Mouse (Mus musculus): ENCODE results near the gene Foxk1. TPM values are rescaled to one million over a fixed set of nuclear protein-coding genes. Genes with fewer than 3 reads are reported as not detected.

Gene Foxk1
- polyA plus RNA-seq, 1 experiment from 2014 or later, result 3.1 TPM

DNA sequence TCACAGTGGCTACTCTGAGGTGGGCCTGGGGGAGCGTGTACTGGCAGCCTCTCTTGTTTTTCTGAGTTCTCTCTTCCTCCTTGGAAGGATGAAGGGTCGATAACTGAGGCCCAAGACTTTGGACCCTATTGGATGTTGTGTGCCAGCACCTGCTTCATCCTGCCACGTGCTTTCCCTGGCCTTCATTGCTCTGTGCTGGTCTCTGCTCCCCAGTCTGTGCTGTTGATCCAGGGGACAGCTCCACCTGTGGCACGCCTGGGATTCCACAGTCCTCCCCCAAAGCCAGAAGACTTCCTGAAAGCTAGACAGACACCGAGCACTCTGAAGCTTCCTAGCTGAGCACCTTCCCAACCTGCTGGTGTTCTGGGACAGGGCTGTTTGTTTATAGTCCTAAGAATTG lies 20.6 kb downstream of the Foxk1 start:
- Histone ChIP-seq H3K36me3 (ENCODE audit: control insufficient read depth, insufficient read depth, low read length) (0 out of 2 replicates have a peak, but pooled peaks cover 4% of the 10 kb centered on the region), H3K4me1 (replicated peaks; ENCODE audit: control insufficient read depth, insufficient read depth, low read length) (peaks cover 25% of the 10 kb centered on the region), H3K4me2 (ENCODE audit: low read depth, low read length) (no peak overlapping the region), H3K4me3 (ENCODE audit: low read length) (no peak overlapping the region), H3K27ac (ENCODE audit: low read length) (no peak overlapping the region), H3K9ac (ENCODE audit: low read length) (no peak overlapping the region), H3K9me3 (ENCODE audit: control insufficient read depth, low read length) (no peaks in the 10 kb centered on the region), H3K27me3 (ENCODE audit: control insufficient read depth, insufficient read depth, low read depth, low read length) (no peaks in the 10 kb centered on the region)
- 82% methylated on average over 5 of the region's 5 CpGs for WGBS
- no peak for ATAC-seq (ENCODE audit: low read depth)

GRCm38 (mm10) chr5:142423141-142423540 lies 21.8 kb downstream of the Foxk1 start:
- Histone ChIP-seq H3K9me3 (ENCODE audit: control insufficient read depth, low read length) (no peaks in the 10 kb centered on the region), H3K4me2 (ENCODE audit: low read depth, low read length) (no peak overlapping the region), H3K4me3 (ENCODE audit: low read length) (no peak overlapping the region), H3K27ac (ENCODE audit: low read length) (no peak overlapping the region), H3K9ac (ENCODE audit: low read length) (no peak overlapping the region), H3K36me3 (ENCODE audit: control insufficient read depth, insufficient read depth, low read length) (0 out of 2 replicates have a peak, but pooled peaks cover 4% of the 10 kb centered on the region), H3K27me3 (ENCODE audit: control insufficient read depth, insufficient read depth, low read depth, low read length) (no peaks in the 10 kb centered on the region), H3K4me1 (replicated peaks; ENCODE audit: control insufficient read depth, insufficient read depth, low read length) (peaks cover 34% of the 10 kb centered on the region)
- 88% methylated on average over 10 of the region's 10 CpGs for WGBS
- ATAC-seq (ENCODE audit: low read depth), result no peak

- H3K27me3 ChIP-seq (ENCODE audit: control insufficient read depth, insufficient read depth, low read depth, low read length), result no peaks in the 10 kb centered on the region
- H3K9me3 ChIP-seq (ENCODE audit: control insufficient read depth, low read length), result no peaks in the 10 kb centered on the region
- H3K4me2 ChIP-seq (ENCODE audit: low read depth, low read length), result no peak overlapping the region
- H3K9ac ChIP-seq (ENCODE audit: low read length), result no peak overlapping the region
- H3K4me1 ChIP-seq (replicated peaks; ENCODE audit: control insufficient read depth, insufficient read depth, low read length), result peaks cover 34% of the 10 kb centered on the region
- H3K4me3 ChIP-seq (ENCODE audit: low read length), result no peak overlapping the region
- 65% methylated on average over 3 of the region's 3 CpGs for WGBS
- 0 out of 2 replicates have a peak, but pooled peaks cover 4% of the 10 kb centered on the region for H3K36me3 ChIP-seq (ENCODE audit: control insufficient read depth, insufficient read depth, low read length)
- H3K27ac ChIP-seq (ENCODE audit: low read length), result no peak overlapping the region
- no peak for ATAC-seq (ENCODE audit: low read depth)
Observed at GRCm38 (mm10) chr5:142423701-142424100, 22.4 kb downstream of the Foxk1 start.

- no peak overlapping the region for H3K4me3 ChIP-seq (ENCODE audit: low read length)
- H3K9me3 ChIP-seq (ENCODE audit: control insufficient read depth, low read length), result no peaks in the 10 kb centered on the region
- ATAC-seq (ENCODE audit: low read depth), result peak; percentile 85
- peak overlapping the region; percentile 33; the same call in 1 of the 2 replicates for H3K9ac ChIP-seq (ENCODE audit: low read length)
- H3K36me3 ChIP-seq (ENCODE audit: control insufficient read depth, insufficient read depth, low read length), result 0 out of 2 replicates have a peak, but pooled peaks cover 4% of the 10 kb centered on the region
- peaks cover 34% of the 10 kb centered on the region for H3K4me1 ChIP-seq (replicated peaks; ENCODE audit: control insufficient read depth, insufficient read depth, low read length)
- WGBS, result 23% methylated on average over 13 of the region's 13 CpGs
- peak overlapping the region; percentile 93 for H3K27ac ChIP-seq (ENCODE audit: low read length)
- H3K4me2 ChIP-seq (ENCODE audit: low read depth, low read length), result peak overlapping the region; percentile 32
- H3K27me3 ChIP-seq (ENCODE audit: control insufficient read depth, insufficient read depth, low read depth, low read length), result no peaks in the 10 kb centered on the region
Observed at GRCm38 (mm10) chr5:142424627-142425349, 23.5 kb downstream of the Foxk1 start.

DNA sequence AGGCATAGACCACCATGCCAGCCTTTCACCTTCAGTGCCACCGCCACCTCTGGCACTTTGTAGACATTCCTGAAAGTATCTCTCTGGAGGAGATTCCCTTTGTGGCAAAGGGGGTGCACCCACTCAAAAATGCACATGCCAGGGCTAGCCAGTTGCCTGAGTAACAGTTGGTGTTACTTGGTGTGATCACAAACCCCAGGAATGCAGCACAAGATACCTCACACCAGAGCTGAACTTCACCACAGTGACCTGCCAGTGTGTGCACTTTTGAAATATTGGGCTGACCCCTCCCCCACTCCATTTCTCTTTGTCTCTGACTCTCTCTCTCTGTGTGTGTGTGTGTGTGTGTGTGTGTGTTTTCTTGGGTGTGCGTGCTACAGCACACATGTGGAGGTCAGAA lies 25.2 kb downstream of the Foxk1 start:
- Histone ChIP-seq H3K9ac (ENCODE audit: low read length) (no peak overlapping the region), H3K27ac (ENCODE audit: low read length) (no peak overlapping the region), H3K27me3 (ENCODE audit: control insufficient read depth, insufficient read depth, low read depth, low read length) (no peaks in the 10 kb centered on the region), H3K4me3 (ENCODE audit: low read length) (no peak overlapping the region), H3K4me2 (ENCODE audit: low read depth, low read length) (no peak overlapping the region), H3K4me1 (replicated peaks; ENCODE audit: control insufficient read depth, insufficient read depth, low read length) (peaks cover 38% of the 10 kb centered on the region), H3K9me3 (ENCODE audit: control insufficient read depth, low read length) (no peaks in the 10 kb centered on the region), H3K36me3 (ENCODE audit: control insufficient read depth, insufficient read depth, low read length) (0 out of 2 replicates have a peak, but pooled peaks cover 4% of the 10 kb centered on the region)
- no peak for ATAC-seq (ENCODE audit: low read depth)
- 88% methylated on average over 2 of the region's 2 CpGs for WGBS

GRCm38 (mm10) chr5:142427876-142428275 lies 26.6 kb downstream of the Foxk1 start:
- H3K9ac ChIP-seq (ENCODE audit: low read length), result no peak overlapping the region
- peaks cover 47% of the 10 kb centered on the region for H3K4me1 ChIP-seq (replicated peaks; ENCODE audit: control insufficient read depth, insufficient read depth, low read length)
- H3K27me3 ChIP-seq (ENCODE audit: control insufficient read depth, insufficient read depth, low read depth, low read length), result no peaks in the 10 kb centered on the region
- H3K27ac ChIP-seq (ENCODE audit: low read length), result peak overlapping the region; percentile 23; the same call in 1 of the 2 replicates
- no peaks in the 10 kb centered on the region for H3K36me3 ChIP-seq (ENCODE audit: control insufficient read depth, insufficient read depth, low read length)
- H3K9me3 ChIP-seq (ENCODE audit: control insufficient read depth, low read length), result no peaks in the 10 kb centered on the region
- ATAC-seq (ENCODE audit: low read depth), result no peak
- no peak overlapping the region for H3K4me3 ChIP-seq (ENCODE audit: low read length)
- H3K4me2 ChIP-seq (ENCODE audit: low read depth, low read length), result no peak overlapping the region
- 72% methylated on average over 10 of the region's 10 CpGs for WGBS

DNA sequence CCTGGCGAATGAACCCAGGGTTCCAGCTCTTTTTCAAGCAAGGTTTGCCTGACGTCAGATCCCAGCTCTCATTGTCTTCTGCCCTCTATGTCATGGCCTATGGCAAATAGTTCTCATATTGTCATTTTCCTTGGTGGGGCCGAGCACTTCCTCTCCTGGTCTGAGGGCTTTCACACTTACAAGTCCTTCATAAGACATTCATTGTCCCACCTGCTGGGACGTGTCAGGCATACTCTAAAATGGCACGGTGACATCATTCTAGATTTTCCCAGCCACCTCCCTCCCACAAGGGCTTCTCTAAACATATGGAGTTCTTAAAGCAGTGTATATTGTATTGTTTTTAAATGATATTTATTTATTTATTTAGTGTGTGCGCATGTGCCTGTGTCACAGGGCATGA lies 27.4 kb downstream of the Foxk1 start:
- no peak overlapping the region for H3K4me3 ChIP-seq (ENCODE audit: low read length)
- no peaks in the 10 kb centered on the region for H3K27me3 ChIP-seq (ENCODE audit: control insufficient read depth, insufficient read depth, low read depth, low read length)
- H3K36me3 ChIP-seq (ENCODE audit: control insufficient read depth, insufficient read depth, low read length), result no peaks in the 10 kb centered on the region
- no peak overlapping the region for H3K4me2 ChIP-seq (ENCODE audit: low read depth, low read length)
- H3K4me1 ChIP-seq (replicated peaks; ENCODE audit: control insufficient read depth, insufficient read depth, low read length), result peaks cover 52% of the 10 kb centered on the region
- no peaks in the 10 kb centered on the region for H3K9me3 ChIP-seq (ENCODE audit: control insufficient read depth, low read length)
- no peak for ATAC-seq (ENCODE audit: low read depth)
- no peak overlapping the region for H3K27ac ChIP-seq (ENCODE audit: low read length)
- no peak overlapping the region for H3K9ac ChIP-seq (ENCODE audit: low read length)
- WGBS, result 68% methylated on average over 6 of the region's 6 CpGs

- H3K4me1 ChIP-seq (replicated peaks; ENCODE audit: control insufficient read depth, insufficient read depth, low read length), result peaks cover 31% of the 10 kb centered on the region
- no peaks in the 10 kb centered on the region for H3K27me3 ChIP-seq (ENCODE audit: control insufficient read depth, insufficient read depth, low read depth, low read length)
- no peak overlapping the region for H3K4me2 ChIP-seq (ENCODE audit: low read depth, low read length)
- no peak overlapping the region for H3K9ac ChIP-seq (ENCODE audit: low read length)
- no peaks in the 10 kb centered on the region for H3K9me3 ChIP-seq (ENCODE audit: control insufficient read depth, low read length)
- H3K27ac ChIP-seq (ENCODE audit: low read length), result no peak overlapping the region
- ATAC-seq (ENCODE audit: low read depth), result no peak
- no peak overlapping the region for H3K4me3 ChIP-seq (ENCODE audit: low read length)
- 73% methylated on average over 12 of the region's 12 CpGs for WGBS
- peaks cover 9% of the 10 kb centered on the region for H3K36me3 ChIP-seq (ENCODE audit: control insufficient read depth, insufficient read depth, low read length)
Observed at GRCm38 (mm10) chr5:142431029-142431428, 29.7 kb downstream of the Foxk1 start.

GRCm38 (mm10) chr5:142431811-142432434 lies 30.6 kb downstream of the Foxk1 start:
- Histone ChIP-seq H3K9ac (ENCODE audit: low read length) (no peak overlapping the region), H3K4me1 (replicated peaks; ENCODE audit: control insufficient read depth, insufficient read depth, low read length) (peaks cover 26% of the 10 kb centered on the region), H3K9me3 (ENCODE audit: control insufficient read depth, low read length) (no peaks in the 10 kb centered on the region), H3K4me3 (ENCODE audit: low read length) (no peak overlapping the region), H3K4me2 (ENCODE audit: low read depth, low read length) (no peak overlapping the region), H3K36me3 (ENCODE audit: control insufficient read depth, insufficient read depth, low read length) (peaks cover 12% of the 10 kb centered on the region), H3K27ac (ENCODE audit: low read length) (peak overlapping the region; percentile 20; the same call in 1 of the 2 replicates), H3K27me3 (ENCODE audit: control insufficient read depth, insufficient read depth, low read depth, low read length) (no peaks in the 10 kb centered on the region)
- peak; percentile 47 for ATAC-seq (ENCODE audit: low read depth)
- WGBS, result 57% methylated on average over 9 of the region's 9 CpGs
